Mouse (Mus musculus) lung, postnatal 0 days (tissue): Measurements from ENCODE around the gene Rsph1. TPM values are rescaled to one million over a fixed set of nuclear protein-coding genes. Genes with fewer than 3 reads are reported as not detected.

Experiments used
- ATAC-seq: fragments of 200-750 bp; cut with Nextera tagmentation; 2 replicates; pipeline ENCODE4 v1.8.0; 2017; ENCODE audit warnings: moderate library complexity
- DNase-seq: peaks from one replicate; pipeline ENCODE4 v3.0.0-alpha.2; 2016; ENCODE audit warnings: low spot score
- H3K27ac ChIP-seq: fragments of 300-500 bp; sonication (generic); 2 replicates; pipeline ENCODE4 v1.5.1; 2014; ENCODE audit warnings: antibody characterized with exemption, mild to moderate bottlenecking, low read length, mixed read lengths
- H3K27me3 ChIP-seq: fragments of 300-500 bp; sonication (generic); replicated peaks from 2 replicates; pipeline ENCODE4 v1.6.1; 2014; ENCODE audit warnings: low read length, mixed read lengths; ENCODE audit not compliant: insufficient read depth
- H3K36me3 ChIP-seq: fragments of 300-500 bp; sonication (generic); 2 replicates; pipeline ENCODE4 v1.6.1; 2014; ENCODE audit warnings: low read length, mixed read lengths; ENCODE audit not compliant: insufficient read depth
- H3K4me1 ChIP-seq: fragments of 300-500 bp; sonication (generic); 2 replicates; pipeline ENCODE4 v1.6.1; 2014; ENCODE audit warnings: antibody characterized with exemption, low read depth, low read length, mixed read lengths; ENCODE audit not compliant: insufficient read depth
- H3K4me2 ChIP-seq: fragments of 300-500 bp; sonication (generic); replicated peaks from 2 replicates; pipeline ENCODE4 v1.6.1; 2014; ENCODE audit warnings: low read depth, mild to moderate bottlenecking, low read length, moderate library complexity, mixed read lengths
- H3K4me3 ChIP-seq: fragments of 300-500 bp; sonication (generic); 2 replicates; pipeline ENCODE4 v1.5.1; 2014; ENCODE audit warnings: low read depth, low read length
- H3K9ac ChIP-seq: fragments of 300-500 bp; sonication (generic); replicated peaks from 2 replicates; pipeline ENCODE4 v1.6.1; 2014; ENCODE audit warnings: low read depth, mild to moderate bottlenecking
- H3K9me3 ChIP-seq: fragments of 300-500 bp; sonication (generic); 2 replicates; pipeline ENCODE4 v1.6.1; 2016; ENCODE audit warnings: low read length, mixed read lengths
- CTCF ChIP-seq: IDR thresholded peaks from 2 replicates; pipeline ENCODE4 v1.5.1; 2016; ENCODE audit warnings: antibody characterized with exemption, mild to moderate bottlenecking
- EP300 ChIP-seq: IDR thresholded peaks from 2 replicates; pipeline ENCODE4 v1.6.1; 2016; ENCODE audit warnings: antibody characterized with exemption, mild to moderate bottlenecking, control low read depth
- WGBS: fragments of 180-500 bp; shearing (Covaris S2); extraction: QIAGEN DNeasy Blood & Tissue Kit; methylation state at CpG from one replicate; pipeline ENCODE4 v1.1.7; 2014; 5-methylcytosine and 5-hydroxymethylcytosine counted together
- polyA plus RNA-seq: library from polyadenylated mRNA; unstranded; fragments of >200 nt; fragmentation: Nextera tagmentation; extraction: Ambion mirVana; gene quantifications from 2 replicates; pipeline ENCODE4 v1.2.1, GENCODE M21; 2015

Gene Rsph1
- 21.4 and 25.2 TPM in 2 replicates for polyA plus RNA-seq

GRCm38 (mm10) chr17:31276922-31277918 is at the start of gene Rsph1:
TSS of gene Rsph1 (minus strand) at chr17:31277383.
- 11% methylated on average over 44 of the region's 44 CpGs for WGBS
- no peaks in the 10 kb centered on the region for H3K9me3 ChIP-seq
- H3K4me2 ChIP-seq = peak within 1 kb of the TSS; percentile 71
- H3K27ac ChIP-seq = peak within 1 kb of the TSS; percentile 47; the same call in 1 of the 2 replicates
- H3K4me1 ChIP-seq = peaks cover 6% of the 10 kb centered on the region; the same call in 1 of the 2 replicates
- H3K27me3 ChIP-seq = no peaks in the 10 kb centered on the region
- no peak within 1 kb of the TSS for H3K9ac ChIP-seq
- TF ChIP-seq CTCF (no peak), EP300 (no peak)
- H3K36me3 ChIP-seq = no peaks in the 10 kb centered on the region
- DNase-seq = peak; percentile 94
- peak within 1 kb of the TSS; percentile 39 for H3K4me3 ChIP-seq
- peak; percentile 94 for ATAC-seq

GRCm38 (mm10) chr17:31326220-31326852 is 49.2 kb upstream of the Rsph1 start:
- H3K9me3 ChIP-seq = no peaks in the 10 kb centered on the region
- DNase-seq (no peak), ATAC-seq (no peak)
- H3K27ac ChIP-seq = no peak overlapping the region
- H3K4me2 ChIP-seq = no peak overlapping the region
- H3K9ac ChIP-seq = no peak overlapping the region
- H3K36me3 ChIP-seq = no peaks in the 10 kb centered on the region
- no peaks in the 10 kb centered on the region for H3K27me3 ChIP-seq
- TF ChIP-seq EP300 (no peak), CTCF (no peak)
- no peak overlapping the region for H3K4me3 ChIP-seq
- 48% methylated on average over 9 of the region's 9 CpGs for WGBS
- H3K4me1 ChIP-seq = no peaks in the 10 kb centered on the region; the same call in 1 of the 2 replicates

GRCm38 (mm10) chr17:31325451-31326219 is 48.5 kb upstream of the Rsph1 start:
- Histone ChIP-seq H3K27me3 (no peaks in the 10 kb centered on the region), H3K9ac (no peak overlapping the region), H3K9me3 (no peaks in the 10 kb centered on the region), H3K27ac (peak overlapping the region; percentile 22), H3K4me3 (no peak overlapping the region), H3K36me3 (no peaks in the 10 kb centered on the region), H3K4me2 (no peak overlapping the region), H3K4me1 (no peaks in the 10 kb centered on the region; the same call in 1 of the 2 replicates)
- TF ChIP-seq CTCF (peak; percentile 76), EP300 (no peak)
- DNase-seq = peak; percentile 67
- WGBS = 48% methylated on average over 13 of the region's 13 CpGs
- peak; percentile 78 for ATAC-seq

GRCm38 (mm10) chr17:31324227-31324626 is 47.0 kb upstream of the Rsph1 start:
- Histone ChIP-seq H3K4me3 (no peak overlapping the region), H3K27me3 (no peaks in the 10 kb centered on the region), H3K27ac (no peak overlapping the region), H3K36me3 (no peaks in the 10 kb centered on the region), H3K9me3 (no peaks in the 10 kb centered on the region), H3K4me1 (no peaks in the 10 kb centered on the region; the same call in 1 of the 2 replicates), H3K4me2 (no peak overlapping the region), H3K9ac (no peak overlapping the region)
- no peak for TF ChIP-seq EP300
- no peak for TF ChIP-seq CTCF
- DNase-seq (no peak), ATAC-seq (no peak)
- WGBS = 73% methylated on average over 8 of the region's 8 CpGs

- H3K27ac ChIP-seq = no peak overlapping the region
- DNase-seq (no peak), ATAC-seq (no peak)
- WGBS = 69% methylated on average over 4 of the region's 4 CpGs
- H3K4me2 ChIP-seq = no peak overlapping the region
- no peaks in the 10 kb centered on the region for H3K27me3 ChIP-seq
- TF ChIP-seq CTCF = no peak
- no peak for TF ChIP-seq EP300
- H3K4me3 ChIP-seq = no peak overlapping the region
- H3K9ac ChIP-seq = no peak overlapping the region
- H3K36me3 ChIP-seq = no peaks in the 10 kb centered on the region
- H3K9me3 ChIP-seq = no peaks in the 10 kb centered on the region
- H3K4me1 ChIP-seq = no peaks in the 10 kb centered on the region; the same call in 1 of the 2 replicates
Measured at GRCm38 (mm10) chr17:31323379-31323778, 46.2 kb upstream of the Rsph1 start.
